Mouse (Mus musculus) olfactory bulb, adult 2 months (tissue): ENCODE results near the gene Gm614.

Source experiments
- CTCF ChIP-seq: fragments of 200-500 bp; IDR thresholded peaks from 2 replicates; pipeline ENCODE4 v1.5.1; 2012; ENCODE audit warnings: low read depth, mild to moderate bottlenecking, low read length, moderate library complexity; ENCODE audit not compliant: insufficient read depth
- POLR2A ChIP-seq: fragments of 200-500 bp; IDR thresholded peaks from 2 replicates; pipeline ENCODE4 v1.6.1; 2012; ENCODE audit warnings: mild to moderate bottlenecking, low read depth, low read length, moderate library complexity; ENCODE audit not compliant: insufficient read depth

GRCm38 (mm10) chrX:101285953-101286670, 22.3 kb upstream of the Gm614 start:
- no peak for TF ChIP-seq CTCF
- TF ChIP-seq POLR2A, result no peak
